Mouse (Mus musculus) embryonic fibroblast, embryonic 13.5 days (primary cell): ENCODE data around the gene Slc13a1. TPM values are rescaled to one million over a fixed set of nuclear protein-coding genes. Genes with fewer than 3 reads are reported as not detected.
"Not testable (repeated sequence)": the region's sequence is repeated elsewhere in the genome, so short reads cannot be mapped to it uniquely, and the experiment has no call there.

Experiments used
- H3K27ac ChIP-seq: 2 replicates; pipeline ENCODE4 v1.5.1; 2012; ENCODE audit warnings: low read length, control low read depth, inconsistent platforms; ENCODE audit not compliant: insufficient read depth
- H3K4me1 ChIP-seq: 2 replicates; pipeline ENCODE4 v1.6.1; 2011; ENCODE audit warnings: low read length; ENCODE audit not compliant: control insufficient read depth, insufficient read depth
- H3K4me3 ChIP-seq: 2 replicates; pipeline ENCODE4 v1.5.1; 2011; ENCODE audit warnings: mild to moderate bottlenecking, control low read depth, low read length; ENCODE audit not compliant: insufficient read depth
- CTCF ChIP-seq: IDR thresholded peaks from 2 replicates; pipeline ENCODE4 v1.5.1; 2011; ENCODE audit warnings: mild to moderate bottlenecking, control low read depth, low read length, moderate library complexity, borderline replicate concordance; ENCODE audit not compliant: insufficient read depth
- POLR2A ChIP-seq: IDR thresholded peaks from 2 replicates; pipeline ENCODE4 v1.6.1; 2011; ENCODE audit warnings: low read depth, mild to moderate bottlenecking, control low read depth, low read length, moderate library complexity
- polyA plus RNA-seq: library from polyadenylated mRNA; stranded (reverse); fragments of >200 nt; gene quantifications from 2 replicates; pipeline ENCODE4 v1.2.4, GENCODE M21; 2011; ENCODE audit warnings: low read depth; ENCODE audit not compliant: missing spikeins, insufficient read length

Gene Slc13a1
- not detected in 2 replicates for polyA plus RNA-seq

DNA sequence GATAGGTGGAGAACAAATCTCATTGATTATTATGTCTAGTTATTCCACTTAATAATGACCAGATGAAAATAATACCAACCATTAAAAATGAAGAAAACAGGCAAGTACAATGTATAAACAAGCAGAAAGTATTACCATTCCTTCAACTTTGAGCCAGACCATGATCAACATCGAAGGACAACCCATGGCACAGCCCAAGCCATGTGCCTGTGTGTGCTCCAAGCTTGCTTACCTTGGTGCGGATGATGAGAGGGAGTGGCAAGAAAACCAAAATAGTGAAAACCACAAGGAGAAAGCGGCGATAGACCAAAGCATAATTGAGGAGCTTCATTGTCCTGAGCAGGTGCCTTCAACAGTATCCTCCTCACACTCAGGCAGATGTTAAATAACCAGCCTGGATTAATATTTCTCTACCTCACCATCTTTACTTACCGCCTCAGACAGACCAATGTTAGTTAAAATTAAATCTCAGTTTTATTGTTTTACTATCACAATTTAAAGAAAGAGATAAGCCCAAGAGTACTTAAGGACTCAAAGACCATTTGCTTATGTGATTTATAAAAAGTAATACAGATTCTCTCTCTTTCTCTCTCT is at the start of gene Slc13a1:
Gene Slc13a1 (minus strand): TSS at position 359 of the 594 bp plus-strand sequence.
- TF ChIP-seq POLR2A: no peak
- TF ChIP-seq CTCF: no peak
- Histone ChIP-seq H3K4me3 (no peak within 1 kb of the TSS), H3K4me1 (no peaks in the 10 kb centered on the region), H3K27ac (no peak within 1 kb of the TSS)

DNA sequence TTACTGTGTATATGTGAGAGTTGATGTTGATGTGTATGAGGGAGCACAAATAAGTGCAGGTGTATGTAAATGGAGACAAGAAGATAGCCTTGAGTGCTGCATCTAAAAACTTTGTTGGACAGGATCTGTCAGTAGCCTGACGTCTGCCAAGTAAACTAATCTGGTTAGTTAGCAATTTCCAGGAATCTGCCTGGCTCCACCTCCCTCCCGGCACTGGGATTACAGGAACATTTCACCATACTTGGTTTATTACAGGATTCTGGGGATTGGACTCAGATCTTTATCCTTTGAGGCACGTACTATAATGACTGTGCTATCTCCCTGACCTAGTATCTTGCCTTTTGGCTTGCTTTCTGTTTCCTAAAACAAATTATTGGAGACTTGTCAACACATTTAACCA is 40.0 kb upstream of the Slc13a1 start:
- TF ChIP-seq POLR2A: no peak
- no peak for TF ChIP-seq CTCF
- Histone ChIP-seq H3K4me1 (no peaks in the 10 kb centered on the region), H3K27ac (no peak overlapping the region), H3K4me3 (no peak overlapping the region)

DNA sequence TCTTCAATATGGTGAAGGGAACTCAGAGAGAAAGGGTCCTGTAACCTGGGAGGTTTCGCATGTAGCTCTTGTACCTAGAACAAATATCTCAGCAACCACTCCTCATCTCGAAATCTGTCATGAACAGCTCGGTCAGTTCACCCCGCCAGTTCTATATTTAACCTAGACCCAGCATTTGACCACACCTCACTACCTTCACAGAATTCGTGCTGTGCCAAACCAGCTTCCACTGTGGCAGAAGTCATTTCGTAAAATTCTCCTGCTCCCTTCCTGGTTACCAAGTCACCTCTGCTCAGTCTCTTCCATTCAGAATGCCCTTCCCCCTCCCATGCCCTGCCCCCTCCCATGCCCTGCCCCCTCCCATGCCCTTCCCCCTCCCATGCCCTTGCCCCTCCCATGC is 34.3 kb upstream of the Slc13a1 start:
- Histone ChIP-seq H3K4me1 (no peaks in the 10 kb centered on the region), H3K27ac (no peak overlapping the region), H3K4me3 (no peak overlapping the region)
- TF ChIP-seq CTCF: no peak
- TF ChIP-seq POLR2A: no peak

GRCm38 (mm10) chr6:24200644-24201484 is 33.0 kb upstream of the Slc13a1 start:
- H3K4me3 ChIP-seq: no peak overlapping the region
- H3K27ac ChIP-seq: no peak overlapping the region
- H3K4me1 ChIP-seq: no peaks in the 10 kb centered on the region
- no peak for TF ChIP-seq CTCF
- TF ChIP-seq POLR2A: no peak

DNA sequence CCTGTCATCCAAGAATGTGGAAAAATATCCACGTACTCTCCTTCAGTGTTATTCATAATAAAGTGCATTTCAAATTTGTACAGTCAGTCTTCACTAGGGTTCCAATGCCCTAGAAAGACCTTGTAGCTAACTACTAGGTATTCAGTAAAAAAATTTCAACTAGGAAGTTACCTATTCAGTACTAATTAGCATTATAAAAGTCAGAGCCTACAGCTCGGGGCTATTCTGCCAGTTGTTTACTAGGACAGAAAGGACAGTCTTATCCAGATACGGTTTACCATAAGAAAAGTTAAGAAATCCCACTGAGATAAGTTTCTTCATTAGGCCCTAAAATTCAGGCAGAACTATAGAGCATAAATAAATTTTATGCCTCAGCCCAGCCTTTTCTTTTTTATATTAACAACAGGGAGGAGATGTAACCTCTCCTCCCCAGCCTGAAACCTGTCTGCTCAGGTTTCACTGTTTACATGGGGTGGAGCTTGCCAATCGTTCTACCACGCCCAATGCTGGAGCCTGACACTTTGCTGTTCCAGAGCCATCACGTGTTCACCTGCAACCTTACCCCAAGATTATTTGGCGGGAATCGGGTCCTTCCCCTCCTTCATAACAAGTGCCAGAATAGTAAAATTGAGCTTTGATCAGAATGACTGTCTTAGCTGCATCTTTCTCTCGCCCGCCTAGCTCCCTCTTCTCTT is 29.8 kb upstream of the Slc13a1 start:
- not testable (repeated sequence) for H3K27ac ChIP-seq, H3K4me3 ChIP-seq

DNA sequence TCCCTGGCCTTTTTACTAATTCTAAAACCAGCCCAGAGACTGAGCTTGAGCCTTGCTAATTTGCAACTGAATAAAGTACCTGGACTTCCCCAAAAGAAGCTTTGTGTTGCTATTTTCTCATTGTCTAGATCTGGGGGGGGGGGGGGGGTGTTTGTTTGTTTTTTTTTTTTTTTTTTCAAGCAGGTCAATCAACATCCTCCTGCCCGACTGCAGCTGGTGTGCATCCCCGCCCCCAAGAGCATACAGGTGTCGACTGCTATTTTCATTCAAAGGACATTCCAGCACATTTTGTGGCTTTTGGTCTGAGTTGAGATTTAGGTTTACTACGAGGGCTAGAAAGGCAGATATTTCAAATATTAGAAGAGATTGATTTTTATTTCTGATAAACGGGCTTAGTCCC is 28.5 kb upstream of the Slc13a1 start:
- not testable (repeated sequence) for H3K4me3 ChIP-seq, H3K4me1 ChIP-seq, H3K27ac ChIP-seq

More for the DNA sequence above, 29.8 kb upstream of the Slc13a1 start:
- not testable (repeated sequence) for H3K4me1 ChIP-seq

DNA sequence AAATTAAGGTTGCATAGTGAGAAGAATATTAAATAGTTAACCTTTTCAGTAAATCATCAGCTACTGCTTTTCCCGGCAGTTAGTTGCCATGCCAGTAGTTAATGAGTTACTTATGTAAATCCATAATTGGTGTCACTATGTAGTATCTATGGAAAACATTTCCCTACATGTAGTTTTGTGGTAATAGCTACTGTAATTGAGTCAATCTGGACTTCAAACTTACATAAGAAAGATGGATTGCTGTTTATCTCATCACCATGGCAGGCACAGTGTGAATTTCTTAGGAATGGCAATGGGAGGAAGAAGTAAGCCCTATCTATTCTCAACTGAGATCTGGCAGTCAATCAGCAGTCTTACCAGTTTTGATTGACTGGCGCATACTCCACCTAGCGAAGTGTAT is 15.5 kb upstream of the Slc13a1 start:
- no peak overlapping the region for H3K27ac ChIP-seq
- no peaks in the 10 kb centered on the region for H3K4me1 ChIP-seq
- TF ChIP-seq POLR2A (no peak), CTCF (no peak)
- H3K4me3 ChIP-seq: no peak overlapping the region

- no peak for TF ChIP-seq POLR2A
These were observed 7.5 kb upstream of the Slc13a1 start for GRCm38 (mm10) chr6:24175393-24175792.

GRCm38 (mm10) chr6:24173951-24174350 is 6.1 kb upstream of the Slc13a1 start:
- no peaks in the 10 kb centered on the region for H3K4me1 ChIP-seq
- H3K27ac ChIP-seq: no peak overlapping the region
- TF ChIP-seq CTCF: no peak
- TF ChIP-seq POLR2A: no peak
- no peak overlapping the region for H3K4me3 ChIP-seq

More at GRCm38 (mm10) chr6:24175393-24175792, 7.5 kb upstream of the Slc13a1 start:
- Histone ChIP-seq H3K4me3 (no peak overlapping the region), H3K27ac (no peak overlapping the region), H3K4me1 (no peaks in the 10 kb centered on the region)

DNA sequence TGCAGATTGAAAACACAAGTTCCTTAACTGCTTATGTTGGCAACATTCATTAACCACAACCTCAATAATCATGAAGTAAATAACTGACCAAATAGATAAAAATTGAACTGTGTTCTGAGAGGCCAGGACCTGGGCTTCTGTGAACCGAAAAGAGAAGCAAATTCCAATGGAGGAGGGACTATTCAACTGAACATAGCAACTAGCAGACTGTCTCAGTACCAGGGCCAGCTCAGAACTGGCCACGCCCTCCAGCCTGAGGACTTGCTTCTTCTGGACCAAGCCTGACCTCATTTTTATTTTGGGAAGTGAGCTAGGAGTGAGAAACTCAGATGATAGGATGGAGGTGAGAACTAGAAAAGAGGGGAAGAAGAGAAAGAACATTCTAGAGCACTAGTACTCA is 4.8 kb upstream of the Slc13a1 start:
- Histone ChIP-seq H3K27ac (no peak overlapping the region), H3K4me3 (no peak overlapping the region), H3K4me1 (no peaks in the 10 kb centered on the region)
- TF ChIP-seq POLR2A (no peak), CTCF (no peak)
